Mouse (Mus musculus) cerebellum, adult 11 months (tissue): ENCODE measurements around the gene Stk40.

ENCODE experiments used
- DNase-seq: peaks from one replicate; pipeline ENCODE4 v3.0.0; 2022

Gene Stk40

DNA sequence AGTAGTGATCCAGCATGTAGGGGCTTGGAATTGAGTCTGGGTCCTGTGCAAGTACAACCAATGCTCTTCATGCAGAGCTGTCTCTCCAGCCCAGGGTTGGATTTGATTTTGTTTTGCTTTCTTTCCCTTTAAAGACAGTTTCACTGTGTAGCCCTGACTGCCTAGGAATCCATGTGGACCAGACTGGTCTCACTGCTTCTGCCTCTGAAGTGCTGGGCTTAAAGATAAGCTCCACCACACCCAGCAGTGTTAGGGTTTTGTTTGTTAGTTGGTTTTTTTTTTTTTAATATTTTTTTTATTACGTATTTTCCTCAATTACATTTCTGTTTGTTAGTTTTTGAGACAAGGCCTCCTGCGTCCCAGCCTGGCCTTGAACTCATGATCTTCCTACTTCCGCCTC lies 4.4 kb upstream of the Stk40 start:
- DNase-seq = no peak

DNA sequence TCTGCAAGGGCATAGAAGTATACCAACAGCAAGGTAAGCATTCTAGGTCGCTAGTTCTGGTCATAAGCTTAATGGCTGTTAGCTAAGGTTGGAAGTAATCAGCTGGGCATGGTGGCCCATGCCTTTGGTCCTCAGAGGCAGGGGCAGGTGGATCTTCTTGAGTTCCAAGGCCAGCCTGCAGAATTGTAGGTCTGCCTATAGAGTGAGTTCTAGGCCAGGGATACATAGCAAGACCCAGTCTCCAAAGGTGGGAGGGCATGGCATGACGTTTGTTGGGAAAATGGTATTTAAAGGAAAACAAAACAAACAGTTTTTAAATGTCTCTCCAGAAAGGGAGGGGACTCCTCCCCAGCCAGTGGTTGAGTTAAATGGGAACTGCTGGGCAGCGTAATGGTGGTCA lies 3.0 kb upstream of the Stk40 start:
- DNase-seq = no peak

DNA sequence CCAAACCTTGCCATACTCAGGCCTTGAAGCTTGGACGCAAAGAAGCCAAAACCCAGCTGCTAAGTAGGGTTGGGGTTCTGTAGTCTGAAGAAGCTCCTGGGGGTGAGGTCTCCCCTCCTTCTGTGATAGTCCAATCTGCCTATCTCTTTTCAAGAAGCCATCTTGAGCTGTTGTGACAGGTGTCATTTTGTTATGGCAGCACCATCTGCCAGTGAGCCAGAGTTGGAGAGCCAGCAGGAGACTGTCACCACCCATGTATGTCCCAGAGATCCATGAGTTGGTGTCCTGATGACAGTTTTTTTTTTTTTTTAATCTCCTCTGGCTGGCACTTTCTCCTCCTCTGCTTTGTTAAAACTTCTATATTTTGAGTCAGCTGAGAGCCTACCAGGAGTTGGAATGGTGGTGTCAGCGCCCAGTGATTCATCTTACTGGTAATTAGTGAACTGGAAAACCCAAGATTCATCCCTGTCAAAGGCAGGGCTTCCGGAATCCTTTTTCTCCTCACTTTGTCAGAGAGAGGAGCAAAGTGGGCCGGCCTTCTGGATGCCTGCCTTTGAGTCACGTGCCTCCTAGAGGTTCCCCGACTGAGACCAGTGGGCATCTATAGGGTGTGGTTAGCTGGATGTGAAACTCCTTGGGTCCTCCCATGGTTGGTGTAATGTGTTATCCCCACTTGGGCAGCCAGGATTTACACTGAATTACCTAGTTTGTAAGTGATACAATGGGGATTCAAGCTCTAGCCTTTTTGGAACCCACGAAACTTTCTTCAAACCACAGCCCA lies 1.5 kb upstream of the Stk40 start:
- DNase-seq = no peak

DNA sequence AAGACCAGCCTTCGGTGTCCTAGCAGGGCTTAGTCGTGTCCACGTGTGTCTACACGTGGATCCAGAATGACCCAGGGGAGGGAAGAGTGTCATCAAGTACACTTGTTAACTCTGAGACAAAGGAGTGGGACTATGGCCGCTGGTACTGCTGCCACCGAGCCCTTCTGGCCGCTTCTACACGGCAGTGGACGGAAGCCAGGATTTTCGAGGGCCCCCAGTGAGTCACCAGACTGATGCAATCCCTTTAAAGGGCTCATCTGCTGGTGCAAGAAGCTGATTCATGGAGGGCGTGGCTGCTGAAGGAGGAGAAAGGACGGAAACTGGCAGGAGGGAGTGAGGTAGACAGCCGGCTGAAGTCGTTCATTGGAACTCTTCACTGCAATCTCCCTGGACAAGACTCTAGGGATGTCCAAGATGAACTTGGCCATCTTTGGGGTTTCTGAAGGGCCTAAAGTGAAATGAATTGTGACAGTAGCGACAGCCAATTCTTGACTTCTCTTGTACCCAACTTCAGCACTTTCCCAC lies 638 bp upstream of the Stk40 start:
- DNase-seq = peak; percentile 73

DNA sequence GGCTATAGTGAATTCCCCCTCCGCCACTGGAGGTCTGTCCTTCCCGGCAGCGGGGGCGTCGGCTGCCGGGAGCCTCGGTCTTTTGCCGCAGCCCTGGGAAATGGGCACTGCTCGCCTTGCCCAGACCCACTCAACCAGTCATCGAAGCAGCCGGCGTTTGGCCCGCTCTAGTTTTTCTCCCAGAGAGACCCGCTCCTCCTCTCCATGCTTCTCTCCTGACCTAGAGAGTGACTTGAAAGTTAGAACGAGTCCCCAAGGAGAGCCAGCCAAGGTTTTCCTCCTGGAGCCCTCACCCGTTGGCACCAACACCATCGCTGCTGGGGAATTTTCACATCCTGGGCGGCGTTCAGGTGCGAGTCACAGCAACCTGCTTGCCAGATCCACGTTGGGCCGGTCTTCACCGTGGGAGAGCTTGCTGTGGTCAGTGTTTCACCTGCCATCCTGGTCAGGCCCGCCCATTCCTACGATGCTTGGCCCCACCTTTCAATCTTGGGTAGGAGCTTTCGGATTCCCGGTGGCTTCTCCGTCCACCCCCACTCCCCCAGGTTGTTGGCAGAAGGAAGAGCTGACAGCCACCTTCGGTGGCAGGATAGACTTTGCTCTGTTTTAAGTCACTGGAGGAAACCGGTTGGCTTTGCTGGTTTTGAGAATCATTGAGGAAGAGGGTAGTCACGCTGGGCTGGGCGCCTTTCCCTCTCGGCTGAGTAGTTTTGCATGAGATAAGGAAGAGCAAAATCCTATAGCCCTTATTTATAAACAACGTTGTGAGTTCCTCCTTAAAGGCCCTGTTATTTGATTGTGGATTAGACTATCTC lies 711 bp downstream of the Stk40 start:
- peak; percentile 70 for DNase-seq

DNA sequence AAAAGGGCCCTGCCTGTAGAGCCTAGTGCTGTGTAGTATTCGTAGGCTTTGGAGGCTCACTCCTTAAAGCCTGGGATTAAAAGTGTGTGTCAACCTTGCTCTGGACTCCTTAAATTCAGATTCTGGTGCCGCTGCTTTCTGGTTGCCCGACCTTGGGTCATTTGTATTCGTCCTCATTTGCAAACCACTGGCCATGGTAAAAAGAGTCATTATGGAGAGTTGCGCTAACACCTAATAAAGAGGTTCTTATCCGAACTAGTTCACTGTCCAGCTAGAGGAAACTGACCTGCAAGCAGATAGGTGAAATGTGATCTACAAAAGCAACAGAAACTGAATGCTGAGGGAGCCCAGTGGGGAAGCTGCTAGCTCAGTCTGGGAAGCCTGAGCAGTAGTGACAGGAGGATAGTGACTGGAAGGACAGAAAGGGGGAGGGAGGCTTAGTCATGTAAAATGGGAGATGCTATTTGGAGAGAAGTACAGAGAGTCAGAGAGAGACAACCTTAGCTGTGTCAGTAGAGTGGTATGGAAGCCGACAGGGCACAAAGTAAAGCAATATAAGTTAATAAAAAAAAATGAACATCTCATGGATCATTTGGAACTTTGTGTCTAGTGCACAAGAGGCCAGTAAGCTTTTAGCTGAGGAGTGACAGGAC lies 1.5 kb downstream of the Stk40 start:
- DNase-seq = no peak

DNA sequence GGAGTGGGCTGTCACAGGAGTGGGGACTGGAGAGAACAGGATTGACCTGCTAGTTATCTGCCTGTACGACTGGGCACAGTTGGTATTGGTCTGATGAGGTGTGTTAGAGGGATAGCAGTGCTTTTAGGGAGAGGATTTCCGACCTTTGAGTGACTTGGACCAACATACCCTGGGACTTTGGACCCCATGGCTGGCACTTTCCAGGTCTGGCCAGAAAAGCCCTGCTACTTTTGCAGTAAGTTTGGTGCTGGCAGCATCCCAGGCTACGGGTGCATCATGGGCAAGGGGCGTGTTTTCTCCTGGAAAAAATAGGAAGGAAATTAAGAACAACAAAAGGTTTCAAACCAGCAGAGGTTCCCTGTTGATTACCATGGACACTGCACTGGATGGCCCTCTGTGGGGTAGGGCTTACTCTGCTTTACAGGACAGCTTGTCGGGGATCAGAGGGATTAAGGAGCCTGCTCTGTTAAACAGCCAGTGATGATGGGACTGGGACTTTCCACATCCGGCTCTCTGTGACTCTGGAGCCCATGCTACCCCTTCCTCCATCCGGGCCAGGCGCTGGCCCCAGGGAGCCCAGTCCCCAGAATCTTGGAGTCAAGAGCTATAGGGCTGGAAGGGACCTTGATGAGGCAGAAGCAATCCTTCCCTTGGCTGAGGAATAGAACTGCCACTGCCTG lies 4.4 kb downstream of the Stk40 start:
- no peak for DNase-seq

DNA sequence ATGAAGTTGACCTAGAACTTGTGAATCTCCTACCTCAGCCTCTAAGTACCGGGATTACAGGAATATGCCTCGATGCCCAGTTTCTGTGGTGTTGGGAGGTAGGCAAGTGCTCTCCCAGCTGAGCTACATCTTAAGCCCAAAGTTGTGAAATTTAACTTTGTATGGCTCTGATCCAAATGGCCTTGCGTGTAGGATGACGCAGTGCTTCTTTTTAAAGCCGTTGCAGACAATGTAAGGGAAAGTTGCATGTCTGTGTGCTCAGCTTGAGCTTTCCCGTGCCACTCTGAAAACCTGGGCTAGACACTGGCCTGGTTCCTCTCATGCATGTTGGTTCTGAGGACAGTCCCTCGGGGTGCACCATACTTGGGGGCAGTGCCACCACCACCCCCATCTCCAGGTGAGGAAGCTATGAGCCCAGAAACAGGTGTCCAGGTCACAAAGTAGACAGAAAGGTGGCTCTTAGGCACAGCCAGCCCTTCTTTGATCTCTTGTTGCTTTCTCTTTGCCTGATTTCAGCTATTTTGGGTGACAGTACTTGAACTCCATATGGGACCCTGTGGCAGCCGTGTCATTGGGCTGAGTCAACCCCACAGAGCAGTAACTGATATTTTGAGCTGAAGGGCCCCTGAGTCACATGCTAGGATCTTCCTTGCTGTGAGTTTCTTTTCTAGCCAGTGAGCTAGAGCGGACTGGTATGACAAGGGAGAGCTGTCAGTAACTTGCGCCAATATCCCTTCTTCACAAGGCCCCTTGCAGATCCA lies 6.0 kb downstream of the Stk40 start:
- no peak for DNase-seq

DNA sequence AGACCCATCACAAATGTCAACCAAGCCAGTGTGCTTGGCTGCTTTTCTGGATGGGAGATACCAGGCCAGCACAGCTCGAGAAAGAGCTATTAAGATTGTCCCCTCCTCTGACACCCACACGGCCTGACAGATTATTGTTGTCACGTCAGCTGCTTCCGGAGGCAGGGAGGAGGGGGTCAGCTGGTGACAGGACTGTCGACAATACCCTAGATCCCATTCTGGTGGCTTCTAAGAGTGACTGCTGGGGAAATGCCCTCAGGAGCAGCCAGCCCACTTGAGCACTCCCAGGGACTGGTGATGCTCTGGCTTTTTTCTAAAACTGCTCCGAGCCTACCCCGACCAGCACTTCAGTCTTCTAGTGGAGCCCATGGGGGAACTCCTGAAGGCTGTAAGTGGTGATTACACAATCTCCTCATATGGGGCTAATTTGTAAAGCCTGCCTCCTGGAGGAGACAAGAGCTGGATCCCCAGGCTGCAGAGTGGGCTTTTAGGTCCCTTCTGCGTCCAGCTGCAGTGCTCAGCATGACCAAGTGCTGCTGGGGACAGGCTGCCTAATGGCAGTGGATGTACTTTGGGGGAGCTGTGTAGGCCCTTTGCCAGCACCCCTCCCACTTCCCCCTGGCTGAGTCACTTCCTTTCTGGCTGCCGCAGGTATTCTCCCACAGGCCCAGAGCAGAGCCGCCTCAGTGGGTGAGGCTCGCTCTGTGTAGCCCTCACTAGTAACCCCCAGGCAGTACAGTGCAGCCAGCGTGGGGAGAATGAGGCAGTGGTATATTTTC lies 6.8 kb downstream of the Stk40 start:
- DNase-seq = peak; percentile 73

DNA sequence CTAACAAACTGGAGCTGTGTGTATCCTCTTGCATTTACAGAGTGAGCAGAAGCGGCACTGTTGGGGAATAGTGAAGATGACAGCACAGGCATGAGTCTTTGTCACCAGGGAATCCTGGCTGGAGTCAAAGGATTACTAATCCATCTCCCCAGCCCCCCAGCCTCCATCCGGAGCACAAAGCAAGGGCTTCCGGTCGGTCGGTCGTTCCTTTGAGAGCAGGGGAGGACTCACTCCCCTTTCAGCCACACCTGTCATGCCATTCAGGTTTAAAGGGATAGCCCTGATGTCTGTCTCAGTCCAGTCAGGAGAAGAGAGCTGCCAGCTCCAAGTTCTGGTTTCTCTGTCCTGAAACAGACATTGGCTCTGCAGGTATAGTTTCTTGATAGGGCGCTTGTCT lies 7.4 kb downstream of the Stk40 start:
- no peak for DNase-seq

DNA sequence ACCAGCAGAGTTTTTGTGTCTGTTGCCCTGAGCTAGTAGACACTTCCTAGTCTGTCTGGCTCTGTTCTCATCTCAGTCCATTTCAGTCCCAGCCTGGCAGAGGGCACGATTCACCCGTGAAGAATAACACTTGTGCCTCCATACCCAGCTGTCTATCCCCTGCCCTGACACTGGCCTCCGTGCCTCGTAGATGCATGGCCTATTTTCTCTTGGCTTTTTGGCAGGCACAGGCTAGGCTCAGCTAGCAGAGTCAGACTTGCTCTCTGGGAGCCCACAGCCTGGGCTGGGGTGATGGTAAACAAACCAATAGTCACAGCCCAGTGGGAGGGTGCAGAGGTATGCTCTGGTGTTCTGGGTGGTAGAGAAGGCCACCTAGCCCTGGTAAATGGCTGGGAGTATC lies 9.5 kb downstream of the Stk40 start:
- peak; percentile 58 for DNase-seq

DNA sequence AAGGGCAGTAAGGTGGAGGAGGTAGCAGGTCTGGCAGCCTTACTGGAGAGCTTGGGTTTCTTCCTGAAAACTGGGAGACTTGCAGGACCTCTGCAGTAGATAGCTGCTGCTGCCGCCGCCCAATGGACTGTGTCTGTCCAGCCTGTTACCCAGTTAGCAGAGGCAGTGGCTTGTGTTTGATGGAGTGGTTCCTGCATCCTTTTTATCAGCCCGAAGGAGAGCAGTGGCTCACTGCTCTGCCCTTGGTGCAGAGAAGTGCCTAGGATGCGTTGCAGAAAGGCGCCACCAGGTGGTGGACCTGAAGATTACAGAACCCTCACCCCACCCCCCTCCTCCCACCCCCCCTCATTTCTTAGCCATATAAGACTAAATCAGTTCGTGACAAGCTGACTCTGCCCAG lies 10.2 kb downstream of the Stk40 start:
- DNase-seq = peak; percentile 54

DNA sequence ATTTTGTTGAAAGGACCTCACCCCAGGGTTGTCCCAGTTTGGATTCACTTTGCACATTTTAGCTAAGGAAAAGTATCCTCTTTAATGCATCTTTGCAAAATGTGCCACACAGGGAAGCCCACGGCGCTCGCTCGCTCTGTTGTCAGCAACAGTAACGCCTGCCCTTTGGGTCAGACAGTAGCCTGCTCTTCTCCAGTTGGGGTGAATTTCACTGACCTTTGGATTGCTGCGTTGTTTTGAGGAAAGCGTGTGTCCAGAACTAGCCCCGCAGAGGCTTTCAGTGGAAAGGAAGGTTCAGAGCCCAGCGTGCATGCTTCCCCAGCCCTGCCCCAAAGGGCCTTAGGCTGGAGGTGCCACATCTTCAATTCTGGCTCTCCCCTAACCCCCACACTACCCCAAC lies 11.7 kb downstream of the Stk40 start:
- DNase-seq = no peak

DNA sequence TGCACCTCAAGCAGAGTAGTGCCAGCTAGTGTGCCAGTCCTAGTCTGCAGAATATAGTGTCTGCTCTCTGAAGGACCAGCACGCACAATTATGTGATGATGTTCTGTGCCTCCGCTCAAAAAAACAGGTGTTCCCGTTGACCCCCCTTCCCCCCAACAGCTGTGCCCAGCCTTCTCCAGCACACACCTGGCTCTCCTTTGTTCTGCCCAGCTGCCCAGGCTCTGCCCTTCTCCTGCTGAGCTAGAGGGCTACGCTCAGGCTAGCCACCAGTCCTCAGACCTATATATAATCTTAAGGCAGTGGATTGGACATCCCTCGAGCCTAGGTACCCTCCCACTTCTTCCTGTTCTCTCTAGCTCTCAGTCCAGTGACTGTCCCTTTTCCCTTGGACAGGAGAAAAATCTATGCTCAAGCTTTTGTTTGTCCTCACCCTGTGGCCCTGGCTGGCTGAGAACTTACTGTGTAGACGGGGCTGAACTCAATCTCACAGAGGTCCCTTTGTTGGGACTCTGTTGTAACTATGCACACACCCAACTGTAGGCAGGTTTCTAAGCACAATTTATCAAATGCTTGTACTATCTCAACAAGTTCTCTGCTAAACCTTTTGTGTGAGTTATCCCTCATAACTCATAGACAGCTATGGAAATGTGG lies 12.2 kb downstream of the Stk40 start:
- no peak for DNase-seq

DNA sequence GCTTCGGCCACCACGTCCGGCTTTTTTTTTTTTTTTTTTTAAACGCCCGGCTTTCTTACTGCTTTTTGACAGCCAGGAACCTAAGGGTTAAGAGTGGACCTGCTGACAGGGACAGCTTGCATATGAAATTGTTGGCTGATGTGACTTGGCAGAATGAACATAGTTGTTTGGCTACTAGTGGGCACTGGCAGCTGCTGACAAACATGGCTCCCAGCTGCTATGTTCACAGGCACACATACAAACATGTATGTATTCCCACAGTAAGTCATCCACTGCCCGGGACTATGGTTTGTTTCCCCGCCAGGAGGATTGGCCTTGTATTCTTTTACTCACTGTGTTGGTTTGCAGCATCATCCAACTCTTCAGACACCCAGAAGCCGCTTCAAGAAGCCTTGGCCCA lies 13.4 kb downstream of the Stk40 start:
- DNase-seq = no peak

DNA sequence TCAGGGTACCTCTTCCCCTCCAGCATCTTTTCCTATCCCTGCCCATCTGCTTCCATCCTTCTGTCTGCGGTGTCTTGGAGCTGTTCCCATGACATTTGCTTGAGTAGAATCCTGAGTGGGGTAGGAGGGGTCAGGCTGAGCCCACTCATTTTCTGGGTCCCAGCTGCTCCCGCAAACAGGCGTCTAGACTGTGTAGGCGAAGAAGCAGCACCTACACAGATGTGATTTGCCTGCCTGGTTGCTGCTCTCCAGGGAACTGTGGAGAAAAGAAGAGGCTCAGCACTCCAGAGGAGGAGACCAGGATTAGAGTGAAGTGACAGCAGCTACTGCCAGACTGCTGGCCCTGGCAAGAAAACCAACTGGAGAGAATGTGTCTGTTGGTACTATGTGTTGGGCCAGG lies 14.9 kb downstream of the Stk40 start:
- DNase-seq = peak; percentile 64

DNA sequence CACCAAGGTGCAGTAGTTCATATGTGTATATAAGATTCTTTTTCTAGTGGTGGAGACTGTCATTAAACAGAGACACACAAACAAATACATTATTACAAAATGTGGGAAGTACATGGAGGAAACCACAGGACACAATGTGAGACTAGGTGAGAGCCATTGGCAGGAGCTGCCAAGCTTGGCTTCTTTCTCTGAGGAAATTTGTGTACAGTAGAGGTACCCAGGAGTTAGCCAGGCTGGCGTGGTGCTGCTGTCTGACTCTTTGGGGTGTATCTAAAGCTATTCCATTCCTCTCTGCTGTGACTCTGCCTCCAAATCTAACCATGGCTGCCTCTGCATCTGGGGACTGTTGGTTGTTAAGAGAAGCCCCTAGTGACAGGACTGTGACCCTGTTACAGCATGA lies 15.3 kb downstream of the Stk40 start:
- DNase-seq = no peak

DNA sequence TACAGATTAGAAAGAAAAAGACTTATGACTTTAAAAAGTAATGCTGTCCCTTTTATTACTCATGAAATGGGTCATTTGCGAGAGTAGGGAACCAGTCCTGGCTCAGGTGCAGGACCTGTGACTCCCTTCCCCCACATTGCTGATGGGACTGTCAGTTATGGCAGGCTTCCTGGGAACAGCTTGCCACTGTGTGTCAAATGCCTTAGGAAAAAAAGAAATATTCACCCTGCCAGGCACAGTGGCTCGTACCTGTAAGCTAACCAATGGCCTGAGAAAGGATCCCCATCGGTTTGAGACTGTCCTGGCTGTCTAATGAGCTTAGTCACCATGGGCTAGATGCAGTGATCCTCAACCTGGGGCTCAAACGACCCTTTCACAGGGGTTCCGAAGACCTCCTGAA lies 16.3 kb downstream of the Stk40 start:
- DNase-seq = peak; percentile 78

DNA sequence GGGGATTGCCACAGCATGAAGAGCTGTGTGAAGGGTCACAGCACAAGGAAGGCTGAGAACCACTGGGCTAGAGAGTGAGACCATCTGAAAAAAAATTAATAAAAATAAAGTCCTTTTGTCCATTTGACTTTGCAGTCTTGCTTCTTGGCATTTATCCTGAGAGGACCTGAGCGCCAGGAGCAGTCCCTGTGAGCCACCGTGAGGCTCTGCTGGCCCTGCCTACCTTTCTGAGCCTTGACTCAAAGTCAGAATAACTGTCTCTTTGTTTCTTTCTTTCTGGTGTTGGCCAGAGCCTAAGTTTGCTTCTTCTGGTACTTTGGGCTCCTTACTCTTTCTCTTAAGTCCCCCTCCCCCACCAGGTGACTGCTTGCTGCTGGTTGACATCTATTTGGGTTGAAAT lies 16.7 kb downstream of the Stk40 start:
- DNase-seq = no peak

DNA sequence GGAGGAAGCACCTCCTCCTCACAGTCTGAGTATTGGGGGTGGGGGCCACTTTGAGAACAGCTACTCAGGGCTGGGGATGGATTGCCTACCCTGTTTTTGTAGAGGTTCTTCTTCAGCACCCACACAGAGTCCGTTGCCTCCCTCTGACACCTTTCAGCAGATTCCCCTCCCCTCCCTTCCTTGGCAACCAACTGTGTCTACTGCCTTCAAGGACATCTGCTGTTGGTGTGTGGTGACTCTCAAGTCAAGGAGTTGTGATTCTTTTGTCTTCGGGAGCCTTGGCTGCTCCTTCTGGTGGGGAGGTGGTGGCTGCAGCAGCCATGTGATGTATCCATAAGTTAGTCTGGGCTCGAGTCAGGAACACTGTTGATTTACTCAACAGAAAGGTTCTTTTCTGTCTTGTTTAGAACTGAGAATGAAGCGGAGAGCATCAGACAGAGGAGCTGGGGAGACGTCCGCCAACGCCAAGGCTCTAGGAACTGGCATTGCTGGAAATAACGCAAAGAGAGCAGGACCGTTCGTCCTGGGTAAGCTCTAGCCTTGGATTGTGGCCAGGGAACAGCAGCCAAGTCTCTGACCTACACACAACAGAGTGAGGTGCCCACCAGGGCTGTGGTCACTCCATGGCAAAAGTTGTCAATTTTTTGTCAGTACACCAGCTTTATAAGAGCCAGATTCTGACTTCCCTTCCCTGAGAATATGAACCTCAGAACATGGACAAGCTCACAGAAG lies 19.7 kb downstream of the Stk40 start:
- DNase-seq = no peak
